Mouse (Mus musculus): ENCODE data around the gene Ap4b1. TPM values are rescaled to one million over a fixed set of nuclear protein-coding genes. Genes with fewer than 3 reads are reported as not detected.

Ap4b1 gene
- polyA plus RNA-seq, 2 experiments: 11.4 to 12.8 TPM

GRCm38 (mm10) chr3:103774009-103774408 is 35.3 kb upstream of the Ap4b1 start:
- no peaks in the 10 kb centered on the region for H3K9me3 ChIP-seq (ENCODE audit: control insufficient read depth, low read length)
- H3K4me1 ChIP-seq (replicated peaks; ENCODE audit: control insufficient read depth in 2 of 2, insufficient read depth in 2 of 2, low read length in 1 of 2): peaks cover 0 to 2% of the 10 kb centered on the region in 2 experiments; a peak in 2 of 4 replicates
- DNase-seq (ENCODE audit: low read depth in 3 of 3, low spot score in 3 of 3): no peak
- no peak overlapping the region for H3K4me2 ChIP-seq (ENCODE audit: low read depth)
- 88% methylated on average over 15 of the region's 15 CpGs for WGBS (ENCODE audit: insufficient replicate concordance)
- H3K36me3 ChIP-seq (replicated peaks; ENCODE audit: control insufficient read depth, insufficient read depth, low read depth): peaks cover 72% of the 10 kb centered on the region
- no peak overlapping the region for H3K9ac ChIP-seq (replicated peaks)
- TF ChIP-seq CTCF (IDR thresholded peaks at IDR 0.05; ENCODE audit: low read depth) (no peak), EP300 (IDR thresholded peaks at IDR 0.05; ENCODE audit: low read depth) (no peak)
- H3K27me3 ChIP-seq (ENCODE audit: control insufficient read depth, insufficient read depth, low read length): no peaks in the 10 kb centered on the region
- no peak overlapping the region for H3K4me3 ChIP-seq (ENCODE audit: insufficient read depth in 1 of 2, low read depth in 2 of 2, low read length in 2 of 2)
- no peak for ATAC-seq (ENCODE audit: insufficient read depth)
- H3K27ac ChIP-seq: no peak overlapping the region

- Histone ChIP-seq H3K4me2 (ENCODE audit: low read depth) (no peak overlapping the region), H3K27ac (no peak overlapping the region), H3K4me1 (replicated peaks; ENCODE audit: control insufficient read depth in 2 of 2, insufficient read depth in 2 of 2, low read length in 1 of 2) (peaks cover 2 to 11% of the 10 kb centered on the region in 2 experiments), H3K36me3 (replicated peaks; ENCODE audit: control insufficient read depth, insufficient read depth, low read depth) (peaks cover 51% of the 10 kb centered on the region), H3K9me3 (ENCODE audit: control insufficient read depth, low read length) (no peaks in the 10 kb centered on the region), H3K4me3 (ENCODE audit: insufficient read depth in 1 of 2, low read depth in 2 of 2, low read length in 2 of 2) (no peak overlapping the region), H3K9ac (replicated peaks) (no peak overlapping the region), H3K27me3 (ENCODE audit: control insufficient read depth, insufficient read depth, low read length) (no peaks in the 10 kb centered on the region)
- TF ChIP-seq CTCF (IDR thresholded peaks at IDR 0.05; ENCODE audit: low read depth): no peak
- TF ChIP-seq EP300 (IDR thresholded peaks at IDR 0.05; ENCODE audit: low read depth): no peak
- ATAC-seq (ENCODE audit: insufficient read depth): no peak
- DNase-seq (ENCODE audit: low read depth in 3 of 3, low spot score in 3 of 3): no peak
- 80% methylated on average over 11 of the region's 11 CpGs for WGBS (ENCODE audit: insufficient replicate concordance)
These were observed 31.4 kb upstream of the Ap4b1 start for GRCm38 (mm10) chr3:103777940-103778339.

DNA sequence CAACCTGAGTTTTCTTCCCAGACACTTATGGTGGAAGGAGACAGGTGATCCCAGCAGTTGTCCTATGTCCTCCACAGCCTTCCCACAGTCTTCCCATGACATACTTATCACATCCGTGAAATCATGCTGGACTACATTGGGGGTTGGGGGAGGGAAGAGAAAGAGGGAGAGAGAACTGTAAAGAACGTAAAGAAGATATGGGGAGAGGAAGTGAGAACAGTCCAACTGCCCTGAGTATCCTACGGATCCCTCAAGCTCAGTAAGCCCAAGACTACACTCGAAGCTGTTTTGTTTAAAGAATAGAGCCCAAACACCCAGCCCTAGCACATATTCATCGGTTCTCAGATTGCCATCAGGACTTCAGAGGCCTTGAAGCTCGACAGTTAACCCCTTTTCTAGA is 30.7 kb upstream of the Ap4b1 start:
- no peaks in the 10 kb centered on the region for H3K27me3 ChIP-seq (ENCODE audit: control insufficient read depth, insufficient read depth, low read length)
- H3K36me3 ChIP-seq (replicated peaks; ENCODE audit: control insufficient read depth, insufficient read depth, low read depth): peaks cover 46% of the 10 kb centered on the region
- DNase-seq (ENCODE audit: low read depth in 3 of 3, low spot score in 3 of 3) (no peak), ATAC-seq (ENCODE audit: insufficient read depth) (no peak)
- peaks cover 5 to 16% of the 10 kb centered on the region in 2 experiments for H3K4me1 ChIP-seq (replicated peaks; ENCODE audit: control insufficient read depth in 2 of 2, insufficient read depth in 2 of 2, low read length in 1 of 2)
- H3K9ac ChIP-seq (replicated peaks): no peak overlapping the region
- no peak overlapping the region for H3K4me2 ChIP-seq (ENCODE audit: low read depth)
- H3K4me3 ChIP-seq (ENCODE audit: insufficient read depth in 1 of 2, low read depth in 2 of 2, low read length in 2 of 2): no peak overlapping the region
- H3K9me3 ChIP-seq (ENCODE audit: control insufficient read depth, low read length): no peaks in the 10 kb centered on the region
- H3K27ac ChIP-seq: no peak overlapping the region
- TF ChIP-seq CTCF (IDR thresholded peaks at IDR 0.05; ENCODE audit: low read depth): no peak
- no peak for TF ChIP-seq EP300 (IDR thresholded peaks at IDR 0.05; ENCODE audit: low read depth)
- WGBS (ENCODE audit: insufficient replicate concordance): 67% methylated on average over 6 of the region's 6 CpGs

DNA sequence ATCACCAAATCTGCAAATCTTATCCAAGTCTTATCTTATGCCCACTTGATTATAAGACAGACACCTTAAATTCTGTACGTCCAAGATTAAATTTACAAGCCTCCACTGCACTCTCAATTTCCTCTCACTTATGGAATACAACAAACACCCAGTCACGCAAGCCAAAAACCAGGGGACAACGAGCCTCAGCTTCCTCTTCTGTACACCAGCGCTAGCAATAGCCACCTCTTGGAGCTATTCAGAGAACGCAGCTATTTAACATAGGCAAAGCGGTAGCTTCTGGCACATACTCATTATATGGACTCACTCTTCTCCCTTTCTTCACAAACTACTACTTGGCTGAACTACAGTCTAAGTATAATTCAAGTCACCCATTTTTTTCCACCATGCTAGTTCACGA is 30.1 kb upstream of the Ap4b1 start:
- no peak overlapping the region for H3K4me2 ChIP-seq (ENCODE audit: low read depth)
- H3K4me3 ChIP-seq (ENCODE audit: insufficient read depth in 1 of 2, low read depth in 2 of 2, low read length in 2 of 2): no peak overlapping the region
- H3K9ac ChIP-seq (replicated peaks): no peak overlapping the region
- TF ChIP-seq EP300 (IDR thresholded peaks at IDR 0.05; ENCODE audit: low read depth) (no peak), CTCF (IDR thresholded peaks at IDR 0.05; ENCODE audit: low read depth) (no peak)
- H3K9me3 ChIP-seq (ENCODE audit: control insufficient read depth, low read length): no peaks in the 10 kb centered on the region
- H3K27me3 ChIP-seq (ENCODE audit: control insufficient read depth, insufficient read depth, low read length): no peaks in the 10 kb centered on the region
- ATAC-seq (ENCODE audit: insufficient read depth): no peak
- 49% methylated on average over 7 of the region's 7 CpGs for WGBS (ENCODE audit: insufficient replicate concordance)
- peaks cover 5 to 21% of the 10 kb centered on the region in 2 experiments for H3K4me1 ChIP-seq (replicated peaks; ENCODE audit: control insufficient read depth in 2 of 2, insufficient read depth in 2 of 2, low read length in 1 of 2)
- peaks cover 41% of the 10 kb centered on the region for H3K36me3 ChIP-seq (replicated peaks; ENCODE audit: control insufficient read depth, insufficient read depth, low read depth)
- DNase-seq (ENCODE audit: low read depth in 3 of 3, low spot score in 3 of 3): no peak
- H3K27ac ChIP-seq: no peak overlapping the region

GRCm38 (mm10) chr3:103780271-103780670 is 29.0 kb upstream of the Ap4b1 start:
- ATAC-seq (ENCODE audit: insufficient read depth) (no peak), DNase-seq (ENCODE audit: low read depth in 3 of 3, low spot score in 3 of 3) (no peak)
- peaks cover 33% of the 10 kb centered on the region for H3K36me3 ChIP-seq (replicated peaks; ENCODE audit: control insufficient read depth, insufficient read depth, low read depth)
- TF ChIP-seq CTCF (IDR thresholded peaks at IDR 0.05; ENCODE audit: low read depth) (no peak), EP300 (IDR thresholded peaks at IDR 0.05; ENCODE audit: low read depth) (no peak)
- H3K9ac ChIP-seq (replicated peaks): no peak overlapping the region
- no peak overlapping the region for H3K27ac ChIP-seq
- no peak overlapping the region for H3K4me3 ChIP-seq (ENCODE audit: insufficient read depth in 1 of 2, low read depth in 2 of 2, low read length in 2 of 2)
- WGBS (ENCODE audit: insufficient replicate concordance): 75% methylated on average over 3 of the region's 3 CpGs
- no peaks in the 10 kb centered on the region for H3K9me3 ChIP-seq (ENCODE audit: control insufficient read depth, low read length)
- H3K4me1 ChIP-seq (replicated peaks; ENCODE audit: control insufficient read depth in 2 of 2, insufficient read depth in 2 of 2, low read length in 1 of 2): peaks cover 10 to 24% of the 10 kb centered on the region in 2 experiments
- H3K4me2 ChIP-seq (ENCODE audit: low read depth): no peak overlapping the region
- no peaks in the 10 kb centered on the region for H3K27me3 ChIP-seq (ENCODE audit: control insufficient read depth, insufficient read depth, low read length)

Data from liver, embryonic 14.5 days (tissue).